Mouse (Mus musculus) limb, embryonic 13.5 days (tissue): ENCODE measurements around the gene Cenpl. TPM values are rescaled to one million over a fixed set of nuclear protein-coding genes. Genes with fewer than 3 reads are reported as not detected.

Source experiments
- ATAC-seq: fragments of 200-750 bp; cut with Nextera tagmentation; 2 replicates; pipeline ENCODE4 v1.8.0; 2017; ENCODE audit warnings: low read depth, moderate number of reproducible peaks, moderate TSS enrichment; ENCODE audit not compliant: low FRiP score
- H3K27ac ChIP-seq: fragments of 300-500 bp; sonication (generic); 2 replicates; pipeline ENCODE4 v1.5.1; 2015; ENCODE audit warnings: inconsistent platforms, mild to moderate bottlenecking, moderate library complexity
- H3K27me3 ChIP-seq: fragments of 300-500 bp; sonication (generic); 2 replicates; pipeline ENCODE4 v1.6.1; 2015; ENCODE audit warnings: mild to moderate bottlenecking, inconsistent platforms
- H3K36me3 ChIP-seq: fragments of 300-500 bp; sonication (generic); 2 replicates; pipeline ENCODE4 v1.6.1; 2015; ENCODE audit warnings: inconsistent platforms, mild to moderate bottlenecking, moderate library complexity
- H3K4me1 ChIP-seq: fragments of 300-500 bp; sonication (generic); 2 replicates; pipeline ENCODE4 v1.6.1; 2015; ENCODE audit warnings: inconsistent platforms
- H3K4me2 ChIP-seq: fragments of 300-500 bp; sonication (generic); replicated peaks from 2 replicates; pipeline ENCODE4 v1.6.1; 2015; ENCODE audit warnings: inconsistent platforms, mild to moderate bottlenecking, moderate library complexity
- H3K4me3 ChIP-seq: fragments of 300-500 bp; sonication (generic); 2 replicates; pipeline ENCODE4 v1.5.1; 2015; ENCODE audit warnings: moderate library complexity, mild to moderate bottlenecking, inconsistent platforms
- H3K9ac ChIP-seq: fragments of 300-500 bp; sonication (generic); 2 replicates; pipeline ENCODE4 v1.6.1; 2015; ENCODE audit warnings: mild to moderate bottlenecking, inconsistent platforms
- H3K9me3 ChIP-seq: fragments of 300-500 bp; sonication (generic); 2 replicates; pipeline ENCODE4 v1.6.1; 2016; ENCODE audit warnings: inconsistent platforms
- WGBS: fragments of 180-500 bp; shearing (Covaris S2); methylation state at CpG from one replicate; pipeline ENCODE4 v1.1.7; 2015; 5-methylcytosine and 5-hydroxymethylcytosine counted together
- polyA plus RNA-seq: library from polyadenylated mRNA; unstranded; fragments of >200 nt; fragmentation: Nextera tagmentation; extraction: Ambion mirVana; gene quantifications from 2 replicates; pipeline ENCODE4 v1.2.1, GENCODE M21; 2015

The Cenpl gene
- polyA plus RNA-seq, 1 experiment from 2014 or later = 35.0 TPM

GRCm38 (mm10) chr1:161035786-161036404, 34.6 kb upstream of the Cenpl start:
- peak overlapping the region; percentile 89 for H3K4me2 ChIP-seq
- H3K4me1 ChIP-seq = peaks cover 18% of the 10 kb centered on the region
- 1% methylated on average over 6 of the region's 6 CpGs for WGBS
- H3K9me3 ChIP-seq = no peaks in the 10 kb centered on the region
- no peak for ATAC-seq
- H3K9ac ChIP-seq = peak overlapping the region; percentile 98
- peaks cover 56% of the 10 kb centered on the region for H3K36me3 ChIP-seq
- no peaks in the 10 kb centered on the region for H3K27me3 ChIP-seq
- H3K27ac ChIP-seq = peak overlapping the region; percentile 93
- peak overlapping the region; percentile 81 for H3K4me3 ChIP-seq

- Histone ChIP-seq H3K4me2 (peak overlapping the region; percentile 89), H3K27me3 (no peaks in the 10 kb centered on the region), H3K27ac (peak overlapping the region; percentile 93), H3K36me3 (peaks cover 54% of the 10 kb centered on the region), H3K9me3 (no peaks in the 10 kb centered on the region), H3K4me1 (peaks cover 18% of the 10 kb centered on the region), H3K9ac (peak overlapping the region; percentile 98), H3K4me3 (peak overlapping the region; percentile 81)
- WGBS = 2% methylated on average over 5 of the region's 5 CpGs
- no peak for ATAC-seq
These were observed 34.1 kb upstream of the Cenpl start for GRCm38 (mm10) chr1:161036411-161036841.

GRCm38 (mm10) chr1:161037026-161037425, 33.5 kb upstream of the Cenpl start:
- Histone ChIP-seq H3K27me3 (no peaks in the 10 kb centered on the region), H3K4me1 (peaks cover 18% of the 10 kb centered on the region), H3K36me3 (peaks cover 48% of the 10 kb centered on the region), H3K9ac (peak overlapping the region; percentile 98), H3K4me3 (peak overlapping the region; percentile 81), H3K27ac (peak overlapping the region; percentile 93; the same call in 1 of the 2 replicates), H3K9me3 (no peaks in the 10 kb centered on the region), H3K4me2 (peak overlapping the region; percentile 89)
- WGBS = 0% methylated on average over 1 of the region's 1 CpGs
- ATAC-seq = no peak

GRCm38 (mm10) chr1:161037599-161037998, 32.9 kb upstream of the Cenpl start:
- peak overlapping the region; percentile 81 for H3K4me3 ChIP-seq
- peak overlapping the region; percentile 89 for H3K4me2 ChIP-seq
- H3K4me1 ChIP-seq = peaks cover 18% of the 10 kb centered on the region
- peaks cover 42% of the 10 kb centered on the region for H3K36me3 ChIP-seq
- 22% methylated on average over 3 of the region's 3 CpGs for WGBS
- no peaks in the 10 kb centered on the region for H3K9me3 ChIP-seq
- H3K27ac ChIP-seq = 0 out of 2 replicates have a peak overlapping the region, but pooled peaks have one; percentile 15
- no peak for ATAC-seq
- no peaks in the 10 kb centered on the region for H3K27me3 ChIP-seq
- peak overlapping the region; percentile 65 for H3K9ac ChIP-seq

GRCm38 (mm10) chr1:161038004-161038403, 32.5 kb upstream of the Cenpl start:
- Histone ChIP-seq H3K9ac (peak overlapping the region; percentile 65), H3K36me3 (peaks cover 42% of the 10 kb centered on the region)

GRCm38 (mm10) chr1:161038968-161039721, 31.4 kb upstream of the Cenpl start:
- H3K4me1 ChIP-seq = peaks cover 9% of the 10 kb centered on the region
- no peaks in the 10 kb centered on the region for H3K27me3 ChIP-seq
- peaks cover 47% of the 10 kb centered on the region for H3K36me3 ChIP-seq
- H3K27ac ChIP-seq = no peak overlapping the region; the same call in 1 of the 2 replicates
- H3K4me3 ChIP-seq = no peak overlapping the region
- H3K4me2 ChIP-seq = no peak overlapping the region
- 10% methylated on average over 3 of the region's 3 CpGs for WGBS
- no peak for ATAC-seq
- no peak overlapping the region for H3K9ac ChIP-seq
- no peaks in the 10 kb centered on the region for H3K9me3 ChIP-seq

More at GRCm38 (mm10) chr1:161038004-161038403, 32.5 kb upstream of the Cenpl start:
- Histone ChIP-seq H3K27me3 (no peaks in the 10 kb centered on the region), H3K4me3 (peak overlapping the region; percentile 81), H3K4me2 (peak overlapping the region; percentile 89), H3K4me1 (peaks cover 18% of the 10 kb centered on the region), H3K9me3 (no peaks in the 10 kb centered on the region), H3K27ac (no peak overlapping the region)
- ATAC-seq = no peak
- 34% methylated on average over 3 of the region's 3 CpGs for WGBS

- H3K9ac ChIP-seq = no peak overlapping the region
- WGBS = 14% methylated on average over 3 of the region's 3 CpGs
- H3K27ac ChIP-seq = peak overlapping the region; percentile 64; the same call in 1 of the 2 replicates
- H3K4me2 ChIP-seq = no peak overlapping the region
- peaks cover 9% of the 10 kb centered on the region for H3K4me1 ChIP-seq
- no peaks in the 10 kb centered on the region for H3K27me3 ChIP-seq
- ATAC-seq = peak; percentile 42; the same call in 1 of the 2 replicates
- peaks cover 55% of the 10 kb centered on the region for H3K36me3 ChIP-seq
- H3K4me3 ChIP-seq = no peak overlapping the region
- no peaks in the 10 kb centered on the region for H3K9me3 ChIP-seq
These were observed 30.6 kb upstream of the Cenpl start for GRCm38 (mm10) chr1:161039741-161040425.

GRCm38 (mm10) chr1:161040426-161040770, 30.1 kb upstream of the Cenpl start:
- ATAC-seq = no peak
- 38% methylated on average over 1 of the region's 1 CpGs for WGBS
- Histone ChIP-seq H3K36me3 (peaks cover 60% of the 10 kb centered on the region), H3K4me3 (no peak overlapping the region), H3K27me3 (no peaks in the 10 kb centered on the region), H3K4me2 (no peak overlapping the region), H3K9me3 (no peaks in the 10 kb centered on the region), H3K4me1 (peaks cover 9% of the 10 kb centered on the region), H3K27ac (peak overlapping the region; percentile 64; the same call in 1 of the 2 replicates), H3K9ac (no peak overlapping the region)

GRCm38 (mm10) chr1:161040855-161041254, 29.7 kb upstream of the Cenpl start:
- H3K4me3 ChIP-seq = no peak overlapping the region
- H3K4me1 ChIP-seq = peaks cover 9% of the 10 kb centered on the region
- H3K9ac ChIP-seq = no peak overlapping the region
- ATAC-seq = no peak
- no peak overlapping the region for H3K4me2 ChIP-seq
- no peaks in the 10 kb centered on the region for H3K9me3 ChIP-seq
- peaks cover 63% of the 10 kb centered on the region for H3K36me3 ChIP-seq
- H3K27ac ChIP-seq = 0 out of 2 replicates have a peak overlapping the region, but pooled peaks have one; percentile 64
- no peaks in the 10 kb centered on the region for H3K27me3 ChIP-seq

GRCm38 (mm10) chr1:161041261-161042020, 29.1 kb upstream of the Cenpl start:
- no peaks in the 10 kb centered on the region for H3K27me3 ChIP-seq
- 90% methylated on average over 7 of the region's 7 CpGs for WGBS
- no peak overlapping the region for H3K9ac ChIP-seq
- no peak overlapping the region for H3K4me2 ChIP-seq
- H3K27ac ChIP-seq = no peak overlapping the region
- H3K4me3 ChIP-seq = no peak overlapping the region
- H3K4me1 ChIP-seq = peaks cover 9% of the 10 kb centered on the region
- peaks cover 63% of the 10 kb centered on the region for H3K36me3 ChIP-seq
- H3K9me3 ChIP-seq = no peaks in the 10 kb centered on the region
- no peak for ATAC-seq

- H3K9ac ChIP-seq = no peak overlapping the region
- peaks cover 63% of the 10 kb centered on the region for H3K36me3 ChIP-seq
- H3K27ac ChIP-seq = no peak overlapping the region
- ATAC-seq = no peak
- H3K9me3 ChIP-seq = no peaks in the 10 kb centered on the region
- WGBS = 90% methylated on average over 3 of the region's 3 CpGs
- H3K4me1 ChIP-seq = no peaks in the 10 kb centered on the region
- no peak overlapping the region for H3K4me3 ChIP-seq
- H3K4me2 ChIP-seq = no peak overlapping the region
- no peaks in the 10 kb centered on the region for H3K27me3 ChIP-seq
These were observed 23.5 kb upstream of the Cenpl start for GRCm38 (mm10) chr1:161046972-161047371.
